Mouse (Mus musculus): ENCODE data around the gene 1110002E22Rik. TPM values are rescaled to one million over a fixed set of nuclear protein-coding genes. Genes with fewer than 3 reads are reported as not detected.

The 1110002E22Rik gene
- total RNA-seq, 2 experiments from 2014 or later: 1.7 to 2.5 TPM

GRCm38 (mm10) chr3:138063731-138064329, 1.0 kb upstream of the 1110002E22Rik start:
- DNase-seq: no peak

GRCm38 (mm10) chr3:138065930-138066329, 1.1 kb downstream of the 1110002E22Rik start:
- DNase-seq: no peak

- DNase-seq: peak; percentile 32 to 46
Observed at GRCm38 (mm10) chr3:138066348-138066856, 1.6 kb downstream of the 1110002E22Rik start.

GRCm38 (mm10) chr3:138067288-138067687, 2.4 kb downstream of the 1110002E22Rik start, which contains the start of gene Gm5105:
Gene Gm5105 (minus strand): TSS chr3:138067388.
- no peak for DNase-seq

- DNase-seq: no peak
Observed at GRCm38 (mm10) chr3:138068103-138068502, 3.3 kb downstream of the 1110002E22Rik start.

- DNase-seq: no peak
Observed at GRCm38 (mm10) chr3:138069756-138070511, 5.1 kb downstream of the 1110002E22Rik start.

- DNase-seq: no peak
Observed at GRCm38 (mm10) chr3:138071004-138071403, 6.2 kb downstream of the 1110002E22Rik start.

GRCm38 (mm10) chr3:138071476-138072073, 6.7 kb downstream of the 1110002E22Rik start:
- DNase-seq: no peak

- no peak for DNase-seq
Observed at GRCm38 (mm10) chr3:138074214-138074613, 9.4 kb downstream of the 1110002E22Rik start.

- peak in 1 of 2 experiments; percentile 39 for DNase-seq
Observed at GRCm38 (mm10) chr3:138075209-138075608, 10.4 kb downstream of the 1110002E22Rik start.

GRCm38 (mm10) chr3:138077476-138078340, 12.9 kb downstream of the 1110002E22Rik start:
- DNase-seq: no peak

- no peak for DNase-seq
Observed at GRCm38 (mm10) chr3:138078701-138079100, 13.8 kb downstream of the 1110002E22Rik start.

- no peak for DNase-seq
Observed at GRCm38 (mm10) chr3:138083073-138083637, 18.3 kb downstream of the 1110002E22Rik start.

GRCm38 (mm10) chr3:138083896-138084295, 19.0 kb downstream of the 1110002E22Rik start:
- no peak for DNase-seq

- DNase-seq: peak; percentile 60 to 61
Observed at GRCm38 (mm10) chr3:138095301-138095700, 30.4 kb downstream of the 1110002E22Rik start.

- DNase-seq: no peak
Observed at GRCm38 (mm10) chr3:138095718-138096117, 30.9 kb downstream of the 1110002E22Rik start.

- no peak for DNase-seq
Observed at GRCm38 (mm10) chr3:138096263-138097028, 31.6 kb downstream of the 1110002E22Rik start.

- DNase-seq: no peak
Observed at GRCm38 (mm10) chr3:138097718-138098117, 32.9 kb downstream of the 1110002E22Rik start.

- DNase-seq: no peak
Observed at GRCm38 (mm10) chr3:138101936-138102335, 37.1 kb downstream of the 1110002E22Rik start.

- DNase-seq: no peak
Observed at GRCm38 (mm10) chr3:138103690-138104089, 38.8 kb downstream of the 1110002E22Rik start.

- no peak for DNase-seq
Observed at GRCm38 (mm10) chr3:138105056-138105455, 40.2 kb downstream of the 1110002E22Rik start.
